Mouse (Mus musculus) C3H10T1/2 (cell line): ENCODE data around the gene Trak2. TPM values are rescaled to one million over a fixed set of nuclear protein-coding genes. Genes with fewer than 3 reads are reported as not detected.

Experiments
- polyA plus RNA-seq, 2 experiments: library from polyadenylated mRNA; unstranded; fragments of >200 nt; fragmentation: generic; extraction: Trizol; gene quantifications; one replicate each; pipeline ENCODE4 v1.2.1; 2012; ENCODE audit warnings: missing spikeins in 2 of 2

Trak2 gene
- 1 to 10 TPM in 1 of 2 experiments, under 1 TPM in 1; 0.67 to 7.7 TPM for polyA plus RNA-seq

DNA sequence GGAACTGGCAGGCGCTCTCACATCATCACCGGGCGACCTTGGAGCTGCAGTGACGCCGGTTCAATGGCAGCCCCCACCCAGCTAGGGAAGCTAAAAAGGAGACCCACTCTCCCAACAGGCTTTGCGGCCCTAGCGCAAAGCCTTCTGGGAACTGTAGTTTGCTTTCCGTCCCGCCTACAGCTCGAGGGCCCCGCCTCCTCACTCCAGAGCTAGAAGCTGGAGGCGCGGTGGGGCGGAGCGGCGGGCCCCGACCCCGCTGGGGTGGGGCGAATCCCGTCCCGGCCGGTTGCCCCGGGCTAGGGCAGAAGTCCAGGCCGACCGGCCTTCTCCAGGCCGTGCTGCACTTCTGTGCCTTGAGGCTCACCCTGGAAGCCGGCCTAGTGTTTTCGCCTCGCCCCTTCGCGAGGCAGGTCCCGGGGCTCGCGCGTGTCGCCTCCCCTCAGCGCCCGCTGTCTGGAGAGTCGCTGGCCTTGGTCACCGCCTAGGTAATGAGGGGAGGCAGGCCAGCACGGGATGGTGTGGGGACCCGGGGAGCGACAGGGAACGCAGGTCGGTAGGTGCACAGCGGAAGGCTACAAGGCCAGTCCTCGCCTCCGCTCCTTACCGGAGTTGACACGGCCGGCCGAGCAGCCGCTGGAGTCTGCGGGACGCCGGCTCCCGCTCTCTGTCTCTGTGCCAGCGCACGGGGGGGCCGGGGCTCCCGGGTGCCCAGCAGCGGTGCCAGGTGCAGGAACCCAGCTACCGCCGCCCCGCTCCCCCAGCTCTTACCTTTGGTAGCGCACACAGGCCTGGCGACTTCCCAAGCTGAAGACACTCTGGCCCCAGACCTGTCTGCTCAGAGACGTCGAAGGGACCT lies at the start of gene Trak2, which contains the start of gene Stradb:
Gene Trak2, minus strand, starts transcription at position 65 of the 856 bp plus-strand sequence.
Gene Stradb, plus strand, starts transcription at position 157 of the 856 bp plus-strand sequence.

Other genes with a start within 250 kb of the Trak2 start
- gene Casp8, start 178.1 kb downstream of the Trak2 start, polyA plus RNA-seq, result 10 to 100 TPM in 1 of 2 experiments, 1 to 10 TPM in 1; 1.7 to 13.7 TPM
- gene Stradb, start 92 bp upstream of the Trak2 start, polyA plus RNA-seq, result 1 to 10 TPM; 2.8 to 6.7 TPM
- not detected for gene C2cd6, start 121.5 kb upstream of the Trak2 start, polyA plus RNA-seq
- 10 to 100 TPM in 1 of 2 experiments, 1 to 10 TPM in 1; 4.5 to 20.8 TPM for gene Tmem237, start 147.0 kb upstream of the Trak2 start, polyA plus RNA-seq
- gene Mpp4, start 190.0 kb upstream of the Trak2 start, polyA plus RNA-seq, result under 1 TPM; 0.21 to 0.52 TPM